Mouse (Mus musculus) forelimb bud, embryonic 11.5 days (tissue): ENCODE measurements at regions not wholly inside any gene's neighbourhood (a gene's known extent, or its start where the extent isn't known, plus 50 kb on each side); places are given as distances from the start of the nearest gene placed in this dataset.
"Not testable (repeated sequence)": the region's sequence is repeated elsewhere in the genome, so short reads cannot be mapped to it uniquely, and the experiment has no call there.

ENCODE experiments used
- DNase-seq: peaks from one replicate; pipeline ENCODE4 v3.0.0-alpha.2; 2012; ENCODE audit warnings: low read depth, low spot score

GRCm38 (mm10) chr10:37880841-37881240, 742.1 kb upstream of the Marcks start:
- no peak for DNase-seq

GRCm38 (mm10) chr10:37873925-37874324, 735.2 kb upstream of the Marcks start:
- no peak for DNase-seq

GRCm38 (mm10) chr10:37861001-37861400, 722.3 kb upstream of the Marcks start:
- peak; percentile 52 for DNase-seq

- DNase-seq = no peak
Measured at GRCm38 (mm10) chr10:37849291-37849846, 710.6 kb upstream of the Marcks start.

GRCm38 (mm10) chr10:37842820-37843219, 704.1 kb upstream of the Marcks start:
- DNase-seq = no peak

- no peak for DNase-seq
Measured at GRCm38 (mm10) chr10:37841842-37842241, 703.1 kb upstream of the Marcks start.

- no peak for DNase-seq
Measured at GRCm38 (mm10) chr10:37837721-37838120, 699.0 kb upstream of the Marcks start.

- no peak for DNase-seq
Measured at GRCm38 (mm10) chr10:37813026-37813425, 674.3 kb upstream of the Marcks start.

GRCm38 (mm10) chr10:37812405-37812851, 673.7 kb upstream of the Marcks start:
- no peak for DNase-seq

GRCm38 (mm10) chr10:37811789-37812188, 673.1 kb upstream of the Marcks start:
- no peak for DNase-seq

- no peak for DNase-seq
Measured at GRCm38 (mm10) chr10:37803225-37803805, 664.6 kb upstream of the Marcks start.

- no peak for DNase-seq
Measured at GRCm38 (mm10) chr10:37799397-37799796, 660.7 kb upstream of the Marcks start.

GRCm38 (mm10) chr10:37798285-37798684, 659.6 kb upstream of the Marcks start:
- DNase-seq = peak; percentile 41

GRCm38 (mm10) chr10:37797701-37798100, 659.0 kb upstream of the Marcks start:
- DNase-seq = no peak

- DNase-seq = no peak
Measured at GRCm38 (mm10) chr10:37792878-37793277, 654.2 kb upstream of the Marcks start.

- no peak for DNase-seq
Measured at GRCm38 (mm10) chr10:37788049-37788448, 649.3 kb upstream of the Marcks start.

GRCm38 (mm10) chr10:37779383-37780302, 640.9 kb upstream of the Marcks start:
- no peak for DNase-seq

GRCm38 (mm10) chr10:37760542-37761367, 622.0 kb upstream of the Marcks start:
- no peak for DNase-seq

- DNase-seq = peak; percentile 52
Measured at GRCm38 (mm10) chr10:37741581-37741980, 602.9 kb upstream of the Marcks start.

- no peak for DNase-seq
Measured at GRCm38 (mm10) chr10:37739024-37739423, 600.3 kb upstream of the Marcks start.

GRCm38 (mm10) chr10:37725609-37726008, 586.9 kb upstream of the Marcks start:
- DNase-seq = no peak

GRCm38 (mm10) chr10:37724994-37725393, 586.3 kb upstream of the Marcks start:
- not testable (repeated sequence) for DNase-seq
